Mouse (Mus musculus) thymus, postnatal 25 days (tissue): Measurements from ENCODE around the gene R3hdm4.
A peak's percentile ranks its signal among the peaks of the same experiment; 100 is the strongest.
"Not testable (repeated sequence)": the region's sequence is repeated elsewhere in the genome, so short reads cannot be mapped to it uniquely, and the experiment has no call there.

Experiments used
- DNase-seq: peaks from one replicate; pipeline ENCODE4 v3.0.0; 2022

R3hdm4 gene

GRCm38 (mm10) chr10:79920958-79921535 is at the start of gene R3hdm4:
Gene R3hdm4, minus strand, starts transcription at chr10:79921208.
- peak; percentile 23 for DNase-seq

DNA sequence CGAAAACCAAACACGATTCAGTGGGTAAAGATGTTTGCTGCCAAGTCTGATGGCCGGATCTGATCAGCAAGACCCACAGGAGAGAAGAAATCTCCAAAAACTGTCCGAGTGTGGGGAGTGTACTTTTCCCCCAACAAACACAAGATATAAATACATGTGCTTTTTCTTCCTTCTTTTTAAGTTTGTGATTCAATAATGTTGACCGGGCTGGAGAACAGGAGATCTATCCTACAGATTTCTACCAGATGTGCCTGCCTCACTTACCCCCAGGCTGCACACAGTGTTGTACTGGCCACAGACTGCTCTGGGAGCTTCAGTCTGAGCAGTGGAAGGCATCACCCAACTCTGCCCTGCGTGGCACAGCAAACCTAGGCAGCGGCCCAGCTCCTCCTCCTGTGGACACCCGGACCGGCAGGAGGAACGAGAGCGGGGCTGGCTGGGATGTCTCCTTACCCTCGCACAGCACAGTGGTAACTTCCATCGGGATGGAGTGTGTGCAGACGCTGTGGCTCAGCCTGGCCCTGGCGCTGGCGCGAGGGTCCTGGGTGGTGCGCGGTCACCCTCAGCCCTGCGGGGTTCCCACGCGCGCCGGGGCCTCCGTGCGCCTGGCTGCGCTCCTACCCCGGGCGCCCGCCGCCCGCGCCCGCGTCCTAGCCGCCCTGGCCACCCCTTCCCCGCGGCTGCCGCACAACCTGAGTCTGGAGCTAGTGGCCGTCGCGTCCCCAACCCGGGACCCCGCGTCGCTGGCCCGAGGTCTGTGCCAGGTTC is 49.6 kb upstream of the R3hdm4 start, which contains the start of gene Grin3b:
Gene Grin3b (plus strand): TSS at position 301 of the 768 bp plus-strand sequence.
- no peak for DNase-seq

- no peak for DNase-seq
Observed at GRCm38 (mm10) chr10:79969124-79969568, 48.1 kb upstream of the R3hdm4 start.

DNA sequence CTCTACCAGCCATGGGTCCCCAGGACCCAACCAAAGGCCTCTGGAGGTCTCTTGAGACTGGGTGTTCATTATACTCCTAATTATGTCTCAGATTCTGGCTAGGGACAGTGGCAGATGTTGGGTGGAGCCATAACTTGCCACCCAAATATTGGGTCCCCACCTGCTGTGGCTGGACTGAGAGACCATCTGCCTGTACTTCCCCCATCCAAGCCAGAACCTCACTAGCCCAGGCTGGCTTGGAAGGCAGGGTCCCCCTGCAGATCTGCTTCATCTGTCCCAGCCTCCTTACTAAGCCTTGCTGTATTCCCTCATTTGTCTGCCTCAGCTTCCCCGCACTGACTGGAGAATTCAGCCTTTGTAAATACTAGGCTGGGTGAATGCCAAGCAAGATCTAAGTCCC is 47.2 kb upstream of the R3hdm4 start:
- DNase-seq = no peak

- DNase-seq = no peak
Observed at GRCm38 (mm10) chr10:79966886-79967400, 45.9 kb upstream of the R3hdm4 start.

- no peak for DNase-seq
Observed at GRCm38 (mm10) chr10:79965325-79965724, 44.3 kb upstream of the R3hdm4 start.

GRCm38 (mm10) chr10:79964727-79965126 is 43.7 kb upstream of the R3hdm4 start:
- no peak for DNase-seq

- DNase-seq = no peak
Observed at GRCm38 (mm10) chr10:79960671-79961294, 39.8 kb upstream of the R3hdm4 start.

DNA sequence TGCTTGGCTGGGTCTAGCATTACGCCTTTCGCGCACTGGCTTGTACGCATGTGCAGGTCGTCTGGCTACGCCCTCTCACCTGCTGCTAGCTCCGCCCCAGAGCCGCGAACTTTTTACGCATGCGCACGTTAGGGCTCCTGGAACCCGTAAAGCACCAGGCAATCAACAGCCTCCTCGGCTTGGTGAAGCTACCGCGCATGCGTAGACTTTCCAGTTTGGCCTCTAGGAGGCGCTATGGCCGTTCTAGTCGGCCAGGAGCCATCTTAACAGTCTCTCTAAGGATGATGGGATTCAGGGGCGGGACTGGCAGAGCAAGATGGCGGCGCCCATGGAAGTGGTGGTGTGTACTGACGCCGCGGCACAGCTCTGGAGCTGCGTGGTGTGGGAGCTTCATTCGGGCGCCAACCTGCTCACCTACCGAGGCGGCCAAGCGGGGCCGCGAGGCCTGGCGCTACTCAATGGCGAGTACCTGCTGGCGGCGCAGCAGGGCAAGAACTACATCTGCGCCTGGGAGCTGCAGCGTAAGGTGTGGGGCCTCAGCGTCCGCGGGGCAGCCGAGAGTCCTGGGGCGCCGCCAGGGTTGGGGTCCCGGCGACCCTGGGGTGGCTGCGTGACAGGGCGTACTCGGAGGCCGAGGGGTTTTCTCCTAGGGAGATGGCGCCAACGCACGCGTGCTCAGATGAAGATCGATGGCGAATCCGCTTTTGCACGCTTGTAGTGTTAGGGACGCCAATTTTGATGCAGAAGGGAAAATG is 39.0 kb upstream of the R3hdm4 start, which contains the start of gene Wdr18:
Gene Wdr18 (plus strand): TSS at position 306 of the 755 bp plus-strand sequence.
- peak; percentile 100 for DNase-seq

DNA sequence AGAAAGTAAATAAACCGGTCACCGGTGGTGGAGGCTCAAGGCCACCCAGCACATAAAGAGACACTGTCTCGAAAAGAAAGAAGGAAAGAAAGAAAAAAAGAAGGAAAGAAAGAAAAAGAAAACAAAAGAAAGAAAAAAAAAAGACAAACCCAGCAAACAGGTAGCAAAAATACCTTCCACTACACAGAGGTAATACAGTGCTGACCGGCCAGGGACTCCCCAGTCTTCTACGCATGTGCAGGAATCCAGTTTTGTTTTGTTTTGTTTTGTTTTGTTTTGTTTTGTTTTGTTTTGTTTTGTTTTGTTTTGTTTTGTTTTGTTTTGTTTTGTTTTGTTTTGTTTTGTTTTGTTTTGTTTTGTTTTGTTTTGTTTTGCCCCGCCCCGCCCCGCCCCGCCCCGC is 38.4 kb upstream of the R3hdm4 start:
- not testable (repeated sequence) for DNase-seq

- peak; percentile 88 for DNase-seq
Observed at GRCm38 (mm10) chr10:79958140-79958816, 37.3 kb upstream of the R3hdm4 start.

DNA sequence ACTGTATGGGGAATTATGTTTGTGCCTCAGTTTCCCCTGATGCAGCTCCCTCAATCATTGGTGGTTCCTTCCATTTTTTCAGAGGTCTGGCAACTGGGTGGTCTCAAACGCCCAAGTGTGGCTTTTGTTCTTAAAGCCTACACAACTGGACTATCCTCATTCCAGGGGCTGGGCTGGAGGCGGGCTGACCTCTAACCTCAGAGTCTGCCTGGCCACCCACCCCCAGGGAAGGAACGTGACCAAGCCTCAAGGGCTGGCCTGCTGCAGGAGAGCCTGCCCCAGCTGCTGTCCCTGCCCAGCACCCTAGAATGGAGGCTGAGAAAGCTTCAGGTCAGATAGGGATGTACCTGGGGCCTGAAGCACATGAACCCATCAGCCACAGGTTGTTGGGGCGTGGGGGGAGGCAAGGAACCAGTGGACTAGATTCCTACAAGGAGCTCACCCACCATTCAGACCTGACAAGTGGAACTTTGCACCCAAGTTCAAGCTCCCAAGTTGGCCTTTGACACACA is 35.7 kb upstream of the R3hdm4 start:
- DNase-seq = no peak

GRCm38 (mm10) chr10:79955691-79956090 is 34.7 kb upstream of the R3hdm4 start:
- no peak for DNase-seq

DNA sequence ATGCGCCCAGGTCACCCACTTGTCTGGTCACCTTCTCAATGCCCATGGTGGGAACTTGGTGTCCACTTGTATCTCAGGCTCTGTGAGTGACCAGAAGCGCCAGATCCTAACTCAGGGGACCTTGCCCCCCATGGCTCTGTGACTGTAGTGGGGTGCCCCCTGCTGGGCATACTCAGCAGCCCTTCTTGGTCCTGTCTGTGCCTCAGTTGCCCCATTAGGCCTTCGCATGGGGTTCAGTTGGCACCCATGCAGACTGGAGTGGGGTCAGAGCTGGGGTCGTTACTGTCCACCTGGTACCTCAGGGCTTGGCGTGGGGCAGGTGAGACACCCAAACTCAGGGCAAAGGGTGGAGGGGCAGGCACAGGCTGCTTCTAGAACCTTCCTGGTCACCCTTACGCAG is 32.9 kb upstream of the R3hdm4 start:
- DNase-seq = peak; percentile 61

DNA sequence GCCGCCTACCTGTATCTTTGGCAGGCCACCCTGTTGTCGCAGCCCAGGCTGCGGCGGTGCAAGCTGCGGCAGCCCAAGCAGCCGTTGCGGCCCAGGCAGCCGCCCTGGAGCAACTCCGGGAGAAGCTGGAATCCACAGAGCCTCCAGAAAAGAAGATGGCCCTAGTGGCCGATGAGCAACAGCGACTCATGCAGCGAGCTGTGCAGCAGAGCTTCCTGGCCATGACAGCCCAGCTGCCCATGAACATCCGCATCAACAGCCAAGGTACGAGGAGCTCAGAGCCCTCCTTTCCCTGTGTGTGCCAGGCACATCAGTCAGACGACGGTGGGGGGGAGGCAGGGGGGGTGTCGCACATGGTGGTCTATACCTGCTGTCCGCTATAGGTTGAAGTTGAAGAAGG is 29.7 kb upstream of the R3hdm4 start:
- no peak for DNase-seq

- DNase-seq = no peak
Observed at GRCm38 (mm10) chr10:79949873-79950272, 28.9 kb upstream of the R3hdm4 start.

DNA sequence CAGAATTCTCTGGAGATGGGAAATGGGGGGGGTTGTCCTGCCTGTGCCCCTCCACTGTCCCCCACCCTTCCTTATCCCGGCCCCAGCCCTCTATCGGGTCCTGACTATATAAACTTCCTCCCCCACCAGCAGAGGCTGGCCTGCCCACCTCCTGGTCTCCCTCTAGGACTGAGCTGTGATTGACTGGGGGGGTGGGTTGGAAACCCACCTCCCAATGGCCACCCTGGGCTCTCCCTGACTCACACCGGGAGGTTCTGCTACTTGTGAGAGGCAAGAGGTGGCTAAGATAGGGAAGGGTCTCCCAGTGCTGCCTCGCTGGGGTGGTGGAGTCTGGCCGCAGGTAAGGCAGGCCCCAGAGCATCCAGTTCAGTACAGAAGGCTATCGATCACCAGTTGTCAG is 26.5 kb upstream of the R3hdm4 start:
- no peak for DNase-seq

DNA sequence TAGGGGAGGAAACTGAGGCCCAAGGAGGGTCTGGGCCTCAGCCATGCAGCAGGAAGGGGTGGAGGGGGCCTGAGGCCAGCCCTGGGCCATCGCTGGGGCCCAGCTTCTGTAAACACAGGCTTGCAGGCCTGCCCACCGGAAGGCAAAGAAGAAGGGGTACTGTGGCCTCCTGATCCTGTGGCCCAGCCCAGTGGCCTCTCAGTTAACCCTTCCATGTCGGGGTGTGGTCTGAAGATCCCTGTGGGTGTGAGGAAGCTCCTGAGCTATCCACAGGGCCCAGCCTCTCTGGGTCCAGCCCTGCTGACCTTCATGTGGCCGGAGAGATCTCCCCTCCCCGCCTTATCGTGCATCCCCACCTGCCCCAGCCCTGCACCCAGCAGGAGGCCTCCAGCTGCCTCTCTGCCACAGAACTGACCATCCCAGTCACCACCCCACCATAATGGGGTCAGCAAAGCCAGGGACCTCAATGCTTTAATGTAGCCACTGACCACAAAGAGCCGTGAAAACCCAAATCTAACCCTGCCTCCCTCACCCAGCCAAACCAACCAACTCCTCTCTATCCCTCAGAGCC is 25.8 kb upstream of the R3hdm4 start:
- DNase-seq = no peak

- DNase-seq = no peak
Observed at GRCm38 (mm10) chr10:79945507-79946234, 24.7 kb upstream of the R3hdm4 start.

- DNase-seq = no peak
Observed at GRCm38 (mm10) chr10:79943471-79943901, 22.5 kb upstream of the R3hdm4 start.

- DNase-seq = no peak
Observed at GRCm38 (mm10) chr10:79942988-79943387, 22.0 kb upstream of the R3hdm4 start.
